Mouse (Mus musculus): Measurements from ENCODE around the gene Stradb.

DNA sequence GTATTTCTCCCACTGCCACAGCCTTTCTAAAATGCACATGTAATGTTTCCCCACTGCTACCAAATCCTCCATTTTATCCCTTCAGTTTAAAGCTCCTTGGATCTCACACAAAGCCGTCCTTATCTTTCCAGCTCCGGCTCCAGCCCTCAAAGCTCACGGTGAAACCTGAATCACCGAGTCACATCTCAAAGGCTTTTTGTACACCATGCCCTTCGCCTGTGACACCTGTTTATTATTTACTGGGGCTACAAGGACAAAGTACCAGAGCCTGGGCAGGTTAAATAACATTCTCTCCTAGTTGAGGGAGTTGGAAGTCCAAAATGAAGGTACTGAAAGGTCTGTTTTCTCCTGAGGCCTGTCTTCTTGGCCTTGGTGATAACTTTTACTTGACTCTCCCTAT lies 3.3 kb upstream of the Stradb start:
- no peak for TF ChIP-seq CTCF (IDR thresholded peaks at IDR 0.05; ENCODE audit: control insufficient read depth, insufficient read depth, insufficient read length)
- no peak for TF ChIP-seq MAX (IDR thresholded peaks at IDR 0.05)
- TF ChIP-seq CEBPB (IDR thresholded peaks at IDR 0.05; ENCODE audit: low read depth) = no peak
- no peak for TF ChIP-seq USF1 (IDR thresholded peaks at IDR 0.05; ENCODE audit: low read depth)
